Mouse (Mus musculus): ENCODE data around the gene H2al1e.
"Not testable (repeated sequence)": the region's sequence is repeated elsewhere in the genome, so short reads cannot be mapped to it uniquely, and the experiment has no call there.

Gene H2al1e

GRCm38 (mm10) chrX:11311634-11312033, at the start of gene H2al1e:
Gene H2al1e, plus strand, starts transcription at chrX:11311934.
- POLR2A ChIA-PET, CTCF ChIA-PET: not testable (repeated sequence)

GRCm38 (mm10) chrX:11264918-11265317, 46.8 kb upstream of the H2al1e start:
- CTCF ChIA-PET: no interaction called here
- POLR2A ChIA-PET: no interaction called here

GRCm38 (mm10) chrX:11267791-11268190, 43.9 kb upstream of the H2al1e start:
- CTCF ChIA-PET: no interaction called here

GRCm38 (mm10) chrX:11269074-11269473, 42.7 kb upstream of the H2al1e start:
- ChIA-PET CTCF (no interaction called here), POLR2A (no interaction called here)

More at GRCm38 (mm10) chrX:11267791-11268190, 43.9 kb upstream of the H2al1e start:
- POLR2A ChIA-PET: interaction anchor here in 2 of 4 experiments (0.5 to 0.6 kb wide), 2 partner anchors 735 to 1237 kb away, joined by 3 to 12 read pairs; no protein-coding TSS in a partner anchor

GRCm38 (mm10) chrX:11273190-11273589, 38.5 kb upstream of the H2al1e start:
- POLR2A ChIA-PET: no interaction called here
- CTCF ChIA-PET: no interaction called here

- ChIA-PET POLR2A (no interaction called here), CTCF (no interaction called here)
These were observed 34.7 kb upstream of the H2al1e start for GRCm38 (mm10) chrX:11277083-11277482.

- CTCF ChIA-PET: no interaction called here
- POLR2A ChIA-PET: no interaction called here
These were observed 31.0 kb upstream of the H2al1e start for GRCm38 (mm10) chrX:11280741-11281140.

- ChIA-PET CTCF (interaction anchor here in 1 of 4 experiments (0.6 kb wide), 1 partner anchor 406 kb away, joined by 9 read pairs; no protein-coding TSS in a partner anchor), POLR2A (interaction anchor here in 1 of 4 experiments (0.6 kb wide), 1 partner anchor 908 kb away, joined by 3 read pairs; no protein-coding TSS in a partner anchor)
These were observed 23.3 kb upstream of the H2al1e start for GRCm38 (mm10) chrX:11288306-11288882.

GRCm38 (mm10) chrX:11289244-11289643, 22.5 kb upstream of the H2al1e start:
- ChIA-PET CTCF (interaction anchor here in 1 of 4 experiments (0.6 kb wide), 1 partner anchor 1732 kb away, joined by 3 read pairs; no protein-coding TSS in a partner anchor), POLR2A (interaction anchor here in 1 of 4 experiments (1.4 kb wide), 1 partner anchor 11 kb away, joined by 3 read pairs; no protein-coding TSS in a partner anchor)

GRCm38 (mm10) chrX:11298957-11299356, 12.8 kb upstream of the H2al1e start, which contains the start of gene H2al1a:
Gene H2al1a, plus strand, starts transcription at chrX:11299257.
- CTCF ChIA-PET: not testable (repeated sequence)

GRCm38 (mm10) chrX:11302132-11302531, 9.6 kb upstream of the H2al1e start, which contains the start of gene H2al1b:
Gene H2al1b, plus strand, starts transcription at chrX:11302432.
- POLR2A ChIA-PET, CTCF ChIA-PET: not testable (repeated sequence)

More at GRCm38 (mm10) chrX:11298957-11299356, 12.8 kb upstream of the H2al1e start, which contains the start of gene H2al1a:
- POLR2A ChIA-PET: not testable (repeated sequence)

- CTCF ChIA-PET, POLR2A ChIA-PET: not testable (repeated sequence)
These were observed 6.4 kb upstream of the H2al1e start, which contains the start of gene H2al1c for GRCm38 (mm10) chrX:11305355-11305754. Gene H2al1c, plus strand, starts transcription at chrX:11305655.

- POLR2A ChIA-PET, CTCF ChIA-PET: not testable (repeated sequence)
These were observed 3.2 kb upstream of the H2al1e start, which contains the start of gene H2al1d for GRCm38 (mm10) chrX:11308524-11308923. Gene H2al1d, plus strand, starts transcription at chrX:11308824.

GRCm38 (mm10) chrX:11314858-11315257, 3.1 kb downstream of the H2al1e start, which contains the start of gene H2al1f:
Gene H2al1f, plus strand, starts transcription at chrX:11315158.
- CTCF ChIA-PET, POLR2A ChIA-PET: not testable (repeated sequence)

GRCm38 (mm10) chrX:11317956-11318355, 6.2 kb downstream of the H2al1e start, which contains the start of gene H2al1g:
Gene H2al1g, plus strand, starts transcription at chrX:11318256.
- POLR2A ChIA-PET, CTCF ChIA-PET: not testable (repeated sequence)

GRCm38 (mm10) chrX:11321192-11321591, 9.5 kb downstream of the H2al1e start, which contains the start of gene H2al1h:
Gene H2al1h, plus strand, starts transcription at chrX:11321492.
- CTCF ChIA-PET, POLR2A ChIA-PET: not testable (repeated sequence)

GRCm38 (mm10) chrX:11324359-11324758, 12.6 kb downstream of the H2al1e start, which contains the start of gene H2al1i:
Gene H2al1i, plus strand, starts transcription at chrX:11324659.
- CTCF ChIA-PET, POLR2A ChIA-PET: not testable (repeated sequence)

GRCm38 (mm10) chrX:11327522-11327921, 15.8 kb downstream of the H2al1e start, which contains the start of gene H2al1j:
Gene H2al1j, plus strand, starts transcription at chrX:11327822.
- CTCF ChIA-PET, POLR2A ChIA-PET: not testable (repeated sequence)

GRCm38 (mm10) chrX:11345762-11346161, 34.0 kb downstream of the H2al1e start:
- CTCF ChIA-PET: no interaction called here
- POLR2A ChIA-PET: no interaction called here

- POLR2A ChIA-PET: no interaction called here
- CTCF ChIA-PET: no interaction called here
These were observed 35.0 kb downstream of the H2al1e start for GRCm38 (mm10) chrX:11346756-11347155.

- ChIA-PET CTCF (no interaction called here), POLR2A (no interaction called here)
These were observed 49.1 kb downstream of the H2al1e start for GRCm38 (mm10) chrX:11360823-11361222.

Data from embryonic stem cell, embryonic (primary cell).